Mouse (Mus musculus) kidney, embryonic 15.5 days (tissue): ENCODE results near the gene Ppp1r12a. TPM values are rescaled to one million over a fixed set of nuclear protein-coding genes. Genes with fewer than 3 reads are reported as not detected.

Source experiments
- ATAC-seq: fragments of 200-750 bp; cut with Nextera tagmentation; replicated peaks from 2 replicates; pipeline ENCODE4 v1.8.0; 2017; ENCODE audit warnings: moderate TSS enrichment; ENCODE audit not compliant: low FRiP score
- H3K27ac ChIP-seq: fragments of 300-500 bp; sonication (generic); 2 replicates; pipeline ENCODE4 v1.5.1; 2015; ENCODE audit warnings: mild to moderate bottlenecking, inconsistent platforms
- H3K27me3 ChIP-seq: fragments of 300-500 bp; sonication (generic); 2 replicates; pipeline ENCODE4 v1.6.1; 2015; ENCODE audit warnings: inconsistent platforms
- H3K36me3 ChIP-seq: fragments of 300-500 bp; sonication (generic); 2 replicates; pipeline ENCODE4 v1.6.1; 2015; ENCODE audit warnings: inconsistent platforms
- H3K4me1 ChIP-seq: fragments of 300-500 bp; sonication (generic); 2 replicates; pipeline ENCODE4 v1.6.1; 2015; ENCODE audit warnings: inconsistent platforms
- H3K4me2 ChIP-seq: fragments of 300-500 bp; sonication (generic); 2 replicates; pipeline ENCODE4 v1.6.1; 2015; ENCODE audit warnings: moderate library complexity, mild to moderate bottlenecking, inconsistent platforms
- H3K4me3 ChIP-seq: fragments of 300-500 bp; sonication (generic); replicated peaks from 2 replicates; pipeline ENCODE4 v1.5.1; 2015; ENCODE audit warnings: mild to moderate bottlenecking, inconsistent platforms
- H3K9ac ChIP-seq: fragments of 300-500 bp; sonication (generic); 2 replicates; pipeline ENCODE4 v1.6.1; 2015; ENCODE audit warnings: mild to moderate bottlenecking, inconsistent platforms
- H3K9me3 ChIP-seq: fragments of 300-500 bp; sonication (generic); replicated peaks from 2 replicates; pipeline ENCODE4 v1.6.1; 2016; ENCODE audit warnings: inconsistent platforms
- WGBS: fragments of 180-500 bp; shearing (Covaris S2); methylation state at CpG from one replicate; pipeline ENCODE4 v1.1.7; 2015; ENCODE audit warnings: mixed read lengths; 5-methylcytosine and 5-hydroxymethylcytosine counted together
- polyA plus RNA-seq: library from polyadenylated mRNA; unstranded; fragments of >200 nt; fragmentation: Nextera tagmentation; extraction: Ambion mirVana; gene quantifications from 2 replicates; pipeline ENCODE4 v1.2.1, GENCODE M21; 2015

The Ppp1r12a gene
- polyA plus RNA-seq = 87.2 and 94.4 TPM in 2 replicates

DNA sequence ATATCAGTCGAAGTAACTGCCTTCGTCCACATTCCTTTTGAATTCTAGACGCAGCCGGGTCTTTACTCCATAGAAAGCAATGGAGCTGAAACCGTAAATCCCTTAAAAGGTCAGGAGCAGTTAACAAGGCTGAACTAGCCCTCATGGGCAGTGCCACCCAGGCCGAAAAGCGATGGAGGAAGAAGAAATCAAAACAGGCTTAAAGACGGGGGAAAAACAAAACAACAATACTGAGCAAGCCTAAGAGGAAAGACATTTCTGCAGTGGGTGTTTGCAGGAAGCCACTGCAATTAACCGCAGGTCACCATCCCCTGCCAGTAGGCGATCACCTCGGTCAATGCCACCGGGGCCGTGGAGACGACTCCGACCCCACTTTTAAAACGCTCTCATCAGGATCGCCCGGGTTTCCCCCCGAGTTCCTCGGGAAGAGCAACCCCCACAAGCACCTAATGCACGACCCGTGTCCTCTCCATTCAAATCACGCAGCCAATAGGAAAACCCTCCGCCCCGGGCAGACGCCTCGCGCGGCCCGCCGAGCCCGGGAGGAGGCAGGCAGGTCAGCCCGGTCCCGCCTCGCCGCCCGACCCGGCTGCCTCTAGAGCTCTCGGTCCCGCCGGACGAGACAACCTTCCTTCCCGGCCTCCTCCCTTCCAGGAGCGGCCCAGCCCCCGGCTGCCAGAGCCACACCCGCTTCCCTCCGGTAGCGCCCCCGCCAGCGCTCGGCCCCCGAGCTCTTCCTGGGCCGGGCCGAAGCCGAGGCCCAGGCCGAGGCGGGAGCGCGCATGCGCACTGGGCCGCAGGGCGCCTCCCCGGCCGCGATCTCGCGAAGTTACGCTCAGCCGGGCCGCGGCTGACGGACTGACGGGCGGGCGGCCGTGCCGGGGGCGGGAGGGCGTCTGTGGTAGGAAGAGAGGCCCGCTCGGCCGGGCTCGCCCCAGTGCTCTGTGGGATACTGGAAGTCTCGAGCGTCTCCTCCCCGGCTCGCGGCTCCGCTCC, at the start of gene Ppp1r12a:
Gene Ppp1r12a (plus strand): TSS at position 933 of the 996 bp plus-strand sequence.
- Histone ChIP-seq H3K27me3 (no peaks in the 10 kb centered on the region), H3K4me3 (peak within 1 kb of the TSS; percentile 100), H3K27ac (peak within 1 kb of the TSS; percentile 99), H3K4me2 (peak within 1 kb of the TSS; percentile 60), H3K9me3 (no peaks in the 10 kb centered on the region), H3K36me3 (no peaks in the 10 kb centered on the region), H3K9ac (peak within 1 kb of the TSS; percentile 99), H3K4me1 (peaks cover 22% of the 10 kb centered on the region)
- under 1% methylated on average over 83 of the region's 89 CpGs for WGBS
- ATAC-seq = peak; percentile 97

GRCm38 (mm10) chr10:108113361-108114237, 48.4 kb upstream of the Ppp1r12a start:
- no peaks in the 10 kb centered on the region for H3K4me1 ChIP-seq
- no peak overlapping the region for H3K27ac ChIP-seq
- ATAC-seq = peak; percentile 60; the same call in 1 of the 2 replicates
- no peaks in the 10 kb centered on the region for H3K27me3 ChIP-seq
- no peak overlapping the region for H3K9ac ChIP-seq
- H3K4me2 ChIP-seq = peak overlapping the region; percentile 46
- no peaks in the 10 kb centered on the region for H3K9me3 ChIP-seq
- 0 out of 2 replicates have a peak overlapping the region, but pooled peaks have one; percentile 12 for H3K4me3 ChIP-seq
- 56% methylated on average over 17 of the region's 17 CpGs for WGBS
- no peaks in the 10 kb centered on the region for H3K36me3 ChIP-seq

DNA sequence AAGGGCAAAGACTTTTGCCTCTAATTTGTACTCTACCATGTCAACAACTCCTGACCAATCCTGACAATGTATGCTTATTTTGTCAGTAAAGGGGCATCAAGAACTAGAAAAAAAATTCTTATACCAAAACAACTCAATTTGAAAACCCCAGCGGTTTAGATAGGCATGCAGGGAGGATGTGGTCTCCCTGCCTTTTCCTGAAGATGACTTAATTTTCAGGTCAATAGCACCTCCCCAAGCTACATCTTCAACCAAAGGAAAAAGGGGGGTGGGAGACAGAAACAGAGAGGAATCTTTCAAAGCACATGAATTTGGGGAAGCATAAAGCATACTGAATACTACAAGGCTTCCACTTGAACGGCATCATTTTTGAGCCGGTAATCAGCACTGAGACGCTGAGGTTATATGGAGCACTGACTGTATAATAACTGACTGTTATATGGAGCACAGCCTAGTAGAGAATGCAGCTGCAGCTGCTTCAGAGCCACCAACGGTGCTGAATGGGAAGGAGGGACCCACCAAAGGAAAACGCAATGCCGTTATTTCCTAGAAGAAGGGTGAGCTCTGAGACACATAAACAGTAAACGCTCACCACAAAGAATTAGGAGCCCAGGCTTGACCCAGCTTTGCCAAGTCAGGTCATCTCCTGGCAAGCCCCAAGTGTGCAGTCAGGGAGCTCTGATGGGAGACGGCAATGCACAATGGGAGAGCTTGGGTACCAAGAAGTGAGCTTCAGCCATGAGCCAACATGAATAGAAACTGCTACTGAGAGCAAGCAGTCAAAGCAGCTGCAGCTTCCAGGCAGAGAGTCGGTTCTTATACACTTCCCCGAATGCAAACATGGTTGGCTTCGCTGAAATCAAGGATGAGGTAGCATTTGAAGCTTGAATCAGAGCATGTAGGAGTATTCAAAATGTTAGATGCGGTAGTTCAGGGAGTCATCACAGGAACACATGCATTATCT, 43.5 kb upstream of the Ppp1r12a start:
- ATAC-seq = no peak

DNA sequence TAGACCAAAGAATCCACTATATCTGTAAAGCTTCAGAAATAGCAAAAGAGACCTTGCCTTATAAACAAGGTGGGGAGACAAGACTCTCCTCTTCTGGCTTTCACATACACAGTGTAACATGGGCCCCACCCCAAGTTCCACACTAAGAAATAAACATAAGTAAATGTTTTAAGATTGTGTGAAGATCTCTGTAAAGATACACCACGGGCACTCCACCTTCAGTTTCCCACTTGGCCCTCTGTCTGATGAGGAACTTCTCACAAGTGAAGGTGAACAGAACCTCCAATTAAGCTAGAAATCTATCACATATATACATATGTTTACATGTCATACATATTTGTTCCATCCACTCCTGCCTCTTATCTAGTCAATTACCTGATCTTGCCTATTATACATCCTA, 42.6 kb upstream of the Ppp1r12a start:
- H3K27me3 ChIP-seq = no peaks in the 10 kb centered on the region
- no peak overlapping the region for H3K27ac ChIP-seq
- H3K9me3 ChIP-seq = no peaks in the 10 kb centered on the region
- H3K4me3 ChIP-seq = no peak overlapping the region
- H3K4me1 ChIP-seq = no peaks in the 10 kb centered on the region
- no peak for ATAC-seq
- H3K4me2 ChIP-seq = no peak overlapping the region
- no peaks in the 10 kb centered on the region for H3K36me3 ChIP-seq
- WGBS = 82% methylated on average over 1 of the region's 1 CpGs
- H3K9ac ChIP-seq = no peak overlapping the region

More for the DNA sequence above, 43.5 kb upstream of the Ppp1r12a start:
- Histone ChIP-seq H3K27ac (no peak overlapping the region), H3K4me1 (no peaks in the 10 kb centered on the region), H3K4me3 (no peak overlapping the region), H3K9me3 (no peaks in the 10 kb centered on the region), H3K27me3 (no peaks in the 10 kb centered on the region), H3K36me3 (no peaks in the 10 kb centered on the region), H3K9ac (no peak overlapping the region), H3K4me2 (no peak overlapping the region)
- 87% methylated on average over 13 of the region's 13 CpGs for WGBS

GRCm38 (mm10) chr10:108124934-108125599, 36.9 kb upstream of the Ppp1r12a start:
- Histone ChIP-seq H3K4me2 (no peak overlapping the region), H3K9ac (no peak overlapping the region), H3K4me1 (no peaks in the 10 kb centered on the region), H3K27me3 (no peaks in the 10 kb centered on the region), H3K4me3 (no peak overlapping the region), H3K27ac (no peak overlapping the region), H3K9me3 (no peaks in the 10 kb centered on the region), H3K36me3 (no peaks in the 10 kb centered on the region)
- no peak for ATAC-seq
- WGBS = 87% methylated on average over 3 of the region's 3 CpGs

GRCm38 (mm10) chr10:108129167-108129566, 32.8 kb upstream of the Ppp1r12a start:
- no peaks in the 10 kb centered on the region for H3K9me3 ChIP-seq
- H3K9ac ChIP-seq = no peak overlapping the region
- H3K27me3 ChIP-seq = no peaks in the 10 kb centered on the region
- H3K36me3 ChIP-seq = no peaks in the 10 kb centered on the region
- no peak overlapping the region for H3K4me2 ChIP-seq
- H3K27ac ChIP-seq = no peak overlapping the region
- no peak overlapping the region for H3K4me3 ChIP-seq
- ATAC-seq = no peak
- 0 out of 2 replicates have a peak, but pooled peaks cover 3% of the 10 kb centered on the region for H3K4me1 ChIP-seq
- WGBS = 87% methylated on average over 3 of the region's 3 CpGs

DNA sequence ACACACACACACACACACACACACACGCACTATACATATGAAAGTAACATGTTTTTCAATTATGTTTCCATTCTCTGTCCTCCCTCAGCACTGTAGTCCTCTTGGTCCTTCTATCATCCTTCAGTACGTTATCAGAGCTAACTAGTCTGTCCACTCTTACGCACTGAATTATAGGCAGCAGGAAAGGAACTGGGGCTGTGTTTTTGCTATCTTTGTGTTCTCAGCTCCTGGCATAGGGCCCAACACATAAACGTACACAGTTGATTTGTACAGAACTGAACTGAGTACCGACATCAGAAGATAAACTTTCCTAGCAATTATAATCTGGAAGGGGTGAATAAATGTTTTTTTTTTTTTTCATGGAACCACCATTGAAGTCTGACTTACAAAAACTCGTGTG, 30.1 kb upstream of the Ppp1r12a start:
- WGBS = 57% methylated on average over 6 of the region's 6 CpGs
- no peak for ATAC-seq

GRCm38 (mm10) chr10:108133253-108133652, 28.7 kb upstream of the Ppp1r12a start:
- no peaks in the 10 kb centered on the region for H3K27me3 ChIP-seq
- no peak overlapping the region for H3K9ac ChIP-seq
- 0 out of 2 replicates have a peak, but pooled peaks cover 3% of the 10 kb centered on the region for H3K4me1 ChIP-seq
- no peak overlapping the region for H3K27ac ChIP-seq
- H3K4me3 ChIP-seq = no peak overlapping the region
- no peaks in the 10 kb centered on the region for H3K9me3 ChIP-seq
- no peak for ATAC-seq
- WGBS = 93% methylated on average over 6 of the region's 6 CpGs
- no peak overlapping the region for H3K4me2 ChIP-seq
- no peaks in the 10 kb centered on the region for H3K36me3 ChIP-seq

More for the DNA sequence above, 30.1 kb upstream of the Ppp1r12a start:
- H3K36me3 ChIP-seq = no peaks in the 10 kb centered on the region
- no peak overlapping the region for H3K27ac ChIP-seq
- no peak overlapping the region for H3K9ac ChIP-seq
- no peaks in the 10 kb centered on the region for H3K27me3 ChIP-seq
- no peaks in the 10 kb centered on the region for H3K9me3 ChIP-seq
- H3K4me1 ChIP-seq = 0 out of 2 replicates have a peak, but pooled peaks cover 3% of the 10 kb centered on the region
- no peak overlapping the region for H3K4me2 ChIP-seq
- H3K4me3 ChIP-seq = no peak overlapping the region

GRCm38 (mm10) chr10:108133745-108134144, 28.2 kb upstream of the Ppp1r12a start:
- Histone ChIP-seq H3K27me3 (no peaks in the 10 kb centered on the region), H3K9ac (no peak overlapping the region), H3K27ac (no peak overlapping the region), H3K4me1 (0 out of 2 replicates have a peak, but pooled peaks cover 3% of the 10 kb centered on the region), H3K4me2 (no peak overlapping the region), H3K36me3 (no peaks in the 10 kb centered on the region), H3K4me3 (no peak overlapping the region), H3K9me3 (no peaks in the 10 kb centered on the region)
- 71% methylated on average over 5 of the region's 5 CpGs for WGBS
- ATAC-seq = no peak

DNA sequence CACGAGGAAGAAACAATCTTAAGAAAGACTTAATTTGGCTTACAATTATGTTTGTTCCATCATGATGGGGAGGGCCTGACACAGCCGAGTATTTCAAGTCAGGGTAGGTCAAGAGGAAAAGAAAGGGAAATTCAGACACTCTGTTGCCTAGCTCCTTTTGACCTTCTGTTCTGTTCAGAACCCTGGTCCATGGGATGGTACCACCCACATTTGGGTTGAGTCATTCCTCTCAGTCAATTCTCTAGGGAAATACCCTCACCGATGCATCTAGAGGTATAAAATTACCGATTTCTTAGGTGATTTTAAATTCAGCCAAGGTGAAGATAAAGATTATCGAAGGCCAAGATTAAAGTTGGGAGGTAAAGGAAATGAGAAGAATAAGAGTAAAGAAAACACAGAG, 23.6 kb upstream of the Ppp1r12a start:
- H3K9me3 ChIP-seq = no peaks in the 10 kb centered on the region
- no peak overlapping the region for H3K27ac ChIP-seq
- H3K4me2 ChIP-seq = no peak overlapping the region
- ATAC-seq = no peak
- no peaks in the 10 kb centered on the region for H3K27me3 ChIP-seq
- 0 out of 2 replicates have a peak, but pooled peaks cover 3% of the 10 kb centered on the region for H3K4me1 ChIP-seq
- H3K36me3 ChIP-seq = no peaks in the 10 kb centered on the region
- WGBS = 83% methylated on average over 5 of the region's 5 CpGs
- H3K4me3 ChIP-seq = no peak overlapping the region
- H3K9ac ChIP-seq = no peak overlapping the region
